Mouse (Mus musculus) heart, postnatal 0 days (tissue): ENCODE data around the gene Cyp27b1.
"Not testable (repeated sequence)": the region's sequence is repeated elsewhere in the genome, so short reads cannot be mapped to it uniquely, and the experiment has no call there.

Experiments
- CTCF ChIP-seq: IDR thresholded peaks from 2 replicates; pipeline ENCODE4 v1.5.1; 2016; ENCODE audit warnings: antibody characterized with exemption, control low read depth, low read depth
- EP300 ChIP-seq: IDR thresholded peaks from 2 replicates; pipeline ENCODE4 v1.6.1; 2016; ENCODE audit warnings: antibody characterized with exemption, low read depth

- not testable (repeated sequence) for TF ChIP-seq EP300, CTCF
These were observed 24.9 kb downstream of the Cyp27b1 start for GRCm38 (mm10) chr10:127072969-127073368.
